Mouse (Mus musculus): ENCODE measurements at regions not wholly inside any gene's neighbourhood (a gene's known extent, or its start where the extent isn't known, plus 50 kb on each side); places are given as distances from the start of the nearest gene placed in this dataset.
A peak's percentile ranks its signal among the peaks of the same experiment; 100 is the strongest.

- no peak for DNase-seq
Measured at GRCm38 (mm10) chr3:144323524-144323923, 118.5 kb upstream of the Lmo4 start.

GRCm38 (mm10) chr3:144319468-144320205, 114.6 kb upstream of the Lmo4 start:
- no peak for DNase-seq

- DNase-seq = peak; percentile 42
Measured at GRCm38 (mm10) chr3:144318761-144319467, 113.9 kb upstream of the Lmo4 start.

- no peak for DNase-seq
Measured at GRCm38 (mm10) chr3:144310748-144311147, 105.7 kb upstream of the Lmo4 start.

DNA sequence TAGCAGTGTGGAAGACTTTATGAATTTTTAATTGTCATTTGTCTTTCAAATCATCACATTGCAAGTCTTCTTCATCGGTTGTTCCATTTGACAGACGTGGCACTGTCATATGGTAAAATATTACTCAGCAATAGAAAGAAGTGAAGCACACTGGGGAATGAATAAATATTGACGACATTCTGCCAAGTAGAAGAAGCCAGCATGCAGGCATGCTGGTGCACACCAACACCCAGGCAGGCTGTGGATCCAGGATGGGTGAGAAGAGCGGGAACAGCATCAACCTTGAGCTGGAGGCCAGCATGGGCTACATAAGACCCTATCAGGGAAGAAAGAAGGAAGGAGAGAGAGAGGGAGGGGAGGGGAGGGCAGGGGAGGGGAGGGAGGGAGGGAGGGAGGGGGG, 103.6 kb upstream of the Lmo4 start:
- peak; percentile 28 for DNase-seq

DNA sequence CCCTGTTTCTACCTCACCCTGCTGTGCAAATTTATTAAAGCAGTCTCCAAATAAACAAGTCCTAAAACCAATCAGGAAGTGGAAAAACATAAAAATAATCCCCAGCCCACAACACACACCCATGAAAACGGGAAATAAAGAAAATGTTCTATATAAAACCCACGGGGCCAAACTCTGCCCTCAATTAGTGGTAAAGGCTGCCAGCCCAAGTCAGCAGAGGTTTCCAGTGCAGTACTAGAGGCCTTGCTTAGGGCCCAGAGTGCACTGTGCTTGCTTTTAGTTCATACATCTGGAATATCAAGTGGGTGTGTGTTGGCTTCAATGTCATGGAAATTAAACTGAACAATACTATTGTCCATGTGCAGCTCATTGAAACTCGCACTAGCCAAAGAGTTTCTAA, 102.5 kb upstream of the Lmo4 start:
- DNase-seq = no peak

DNA sequence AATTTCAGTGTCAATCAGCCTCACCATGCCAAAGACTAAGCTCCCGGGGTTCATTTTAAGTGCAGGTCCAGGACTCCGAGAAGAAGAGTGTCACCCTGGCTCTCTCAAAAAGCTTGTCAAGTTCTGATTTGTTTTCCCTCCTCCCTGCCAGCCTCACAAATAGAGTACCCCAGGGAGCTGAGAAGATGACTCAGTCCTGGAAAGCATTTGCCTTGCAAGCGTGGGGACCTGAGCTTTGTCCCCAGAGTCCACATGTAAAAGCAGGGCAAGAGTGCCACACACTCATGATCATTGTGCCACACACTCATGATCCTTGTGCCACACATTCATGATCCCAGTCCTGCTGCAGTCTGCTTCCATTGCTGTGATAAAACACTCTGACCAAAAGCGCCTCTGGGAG, 100.4 kb upstream of the Lmo4 start:
- DNase-seq = no peak

GRCm38 (mm10) chr3:144304924-144305323, 99.9 kb upstream of the Lmo4 start:
- no peak for DNase-seq

DNA sequence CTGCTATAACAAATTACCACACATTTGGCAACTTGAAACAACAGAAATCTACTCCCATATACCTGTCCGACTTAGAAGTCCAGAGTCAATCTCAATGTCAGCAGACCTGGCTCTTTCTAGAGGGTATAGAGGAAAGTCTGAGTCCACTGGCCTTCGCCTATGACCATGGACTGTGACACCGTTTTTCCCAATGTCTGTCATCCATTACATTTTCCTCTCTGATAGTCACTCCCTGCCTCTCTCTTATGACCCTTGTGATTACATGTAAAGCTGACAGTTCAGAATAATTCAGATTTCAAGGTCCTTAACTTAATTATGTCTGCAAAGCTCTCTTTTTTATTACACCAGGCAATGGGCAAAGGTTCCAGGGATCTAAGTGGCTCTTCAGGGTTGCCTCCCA, 97.6 kb upstream of the Lmo4 start:
- no peak for DNase-seq

DNA sequence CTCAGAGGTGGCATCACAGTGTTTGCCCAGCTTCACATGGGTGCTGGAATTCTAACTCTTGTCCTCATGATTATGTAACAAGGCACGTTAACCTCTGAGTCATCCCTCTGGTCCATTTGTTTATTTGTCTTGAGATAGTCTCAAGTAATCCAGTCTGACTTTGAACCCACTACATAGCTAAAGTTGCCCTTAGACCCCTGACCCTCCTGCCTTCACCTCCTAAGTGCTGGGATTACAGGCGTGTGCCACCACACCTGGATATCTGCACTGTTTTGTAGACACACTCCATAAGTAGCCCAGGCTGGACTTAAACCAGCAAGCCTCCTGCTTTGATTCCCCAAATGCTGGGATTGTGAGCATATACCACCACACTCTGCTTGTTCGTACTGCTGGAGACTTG, 96.0 kb upstream of the Lmo4 start:
- no peak for DNase-seq

DNA sequence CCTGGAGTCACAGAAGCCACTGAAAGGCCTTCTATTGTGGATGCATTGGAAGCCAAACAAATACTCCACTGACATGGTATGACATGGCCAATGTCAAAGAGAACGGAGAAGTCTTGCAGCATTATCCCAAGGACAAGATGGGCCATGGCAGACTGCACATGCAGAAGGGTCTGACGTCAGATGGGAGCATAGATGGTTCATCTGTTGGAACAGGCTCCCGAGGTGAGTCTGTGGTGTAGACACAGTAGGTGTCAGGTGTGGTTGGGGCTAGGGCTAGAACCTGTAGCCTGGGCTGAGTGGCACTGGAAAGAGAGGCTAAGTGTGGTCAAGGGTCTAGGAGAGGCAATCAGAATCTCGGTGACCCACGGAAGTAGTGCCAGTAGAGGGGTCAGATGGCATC, 94.2 kb upstream of the Lmo4 start:
- no peak for DNase-seq

DNA sequence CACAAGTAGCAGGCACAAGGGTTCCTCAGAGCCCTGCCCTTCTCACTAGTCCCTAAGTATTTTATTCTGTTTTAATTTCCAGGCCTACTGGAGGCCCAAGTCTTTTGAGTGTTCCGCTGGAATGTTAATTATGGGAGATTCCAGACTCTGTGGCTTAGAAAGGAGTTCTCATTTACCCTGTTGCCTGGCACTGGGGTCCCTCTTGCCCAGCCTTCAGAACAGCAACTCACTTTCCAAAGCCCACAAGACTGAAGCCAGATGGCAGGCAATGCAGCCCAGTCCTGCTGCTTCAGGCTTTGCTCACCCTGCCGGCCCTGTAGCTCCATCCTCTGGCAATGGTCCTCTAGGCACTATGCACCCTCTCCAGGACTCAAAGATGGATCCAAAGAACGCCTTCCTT, 84.5 kb upstream of the Lmo4 start:
- peak; percentile 50 for DNase-seq

GRCm38 (mm10) chr3:144286100-144286499, 81.1 kb upstream of the Lmo4 start:
- DNase-seq = no peak

- DNase-seq = no peak
Measured at GRCm38 (mm10) chr3:144284326-144284725, 79.3 kb upstream of the Lmo4 start.

DNA sequence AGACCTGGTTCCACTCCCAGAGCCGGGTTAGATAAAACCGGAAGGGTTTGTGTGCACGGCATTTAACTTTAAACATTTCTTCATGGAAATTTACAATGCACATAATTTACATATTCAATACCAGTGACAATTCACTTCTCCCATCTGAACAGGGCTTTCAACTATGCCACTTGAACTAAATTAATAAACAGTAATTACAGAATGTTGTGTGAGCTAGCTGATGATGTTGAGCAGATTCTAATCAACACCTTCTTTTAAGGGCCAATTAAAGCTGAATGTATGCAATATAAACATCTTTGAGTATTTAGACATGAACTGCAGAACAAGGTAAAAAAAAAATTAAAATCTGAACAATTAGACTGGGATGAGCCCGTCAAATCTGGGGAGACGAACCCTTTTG, 68.1 kb upstream of the Lmo4 start:
- DNase-seq = no peak

- DNase-seq = no peak
Measured at GRCm38 (mm10) chr3:144270206-144270605, 65.2 kb upstream of the Lmo4 start.

DNA sequence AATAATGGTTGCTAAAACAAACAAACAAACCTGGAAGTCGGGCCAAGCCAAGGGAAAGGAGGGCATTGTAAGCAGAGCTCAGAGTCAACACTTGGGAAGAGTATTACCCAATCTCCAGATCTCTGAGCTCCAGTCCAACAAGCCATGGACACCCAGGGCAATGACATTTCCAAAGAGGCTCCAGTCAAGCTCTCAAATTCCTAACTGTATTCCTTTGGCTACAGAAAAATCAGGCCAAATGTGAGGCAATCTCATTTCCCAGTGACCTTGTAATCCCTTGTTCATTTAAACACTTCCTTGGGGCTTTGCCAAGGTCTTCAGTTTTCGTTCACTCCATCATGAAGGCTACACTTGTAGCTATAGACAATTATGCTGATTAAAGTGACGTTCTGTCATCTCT, 59.5 kb upstream of the Lmo4 start:
- no peak for DNase-seq

DNA sequence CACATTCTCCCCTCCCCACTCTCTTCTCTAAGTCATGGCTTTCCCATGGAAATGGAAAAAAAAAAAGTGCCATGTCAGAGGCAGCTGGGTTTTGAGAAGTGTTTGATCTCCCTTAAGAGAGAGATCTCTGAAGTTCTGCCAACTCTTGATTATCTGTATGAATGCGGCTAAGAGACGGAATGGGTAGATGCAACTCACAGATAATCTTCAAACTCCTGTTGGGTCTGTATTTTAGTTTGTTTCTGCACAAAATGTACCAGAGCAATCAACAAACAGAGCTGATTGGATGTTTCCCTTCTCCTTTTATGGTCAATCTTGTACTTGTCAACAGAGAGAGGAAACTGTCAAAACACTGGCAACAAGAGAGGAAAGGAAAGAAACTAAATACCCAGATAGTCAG, 55.9 kb upstream of the Lmo4 start:
- no peak for DNase-seq

DNA sequence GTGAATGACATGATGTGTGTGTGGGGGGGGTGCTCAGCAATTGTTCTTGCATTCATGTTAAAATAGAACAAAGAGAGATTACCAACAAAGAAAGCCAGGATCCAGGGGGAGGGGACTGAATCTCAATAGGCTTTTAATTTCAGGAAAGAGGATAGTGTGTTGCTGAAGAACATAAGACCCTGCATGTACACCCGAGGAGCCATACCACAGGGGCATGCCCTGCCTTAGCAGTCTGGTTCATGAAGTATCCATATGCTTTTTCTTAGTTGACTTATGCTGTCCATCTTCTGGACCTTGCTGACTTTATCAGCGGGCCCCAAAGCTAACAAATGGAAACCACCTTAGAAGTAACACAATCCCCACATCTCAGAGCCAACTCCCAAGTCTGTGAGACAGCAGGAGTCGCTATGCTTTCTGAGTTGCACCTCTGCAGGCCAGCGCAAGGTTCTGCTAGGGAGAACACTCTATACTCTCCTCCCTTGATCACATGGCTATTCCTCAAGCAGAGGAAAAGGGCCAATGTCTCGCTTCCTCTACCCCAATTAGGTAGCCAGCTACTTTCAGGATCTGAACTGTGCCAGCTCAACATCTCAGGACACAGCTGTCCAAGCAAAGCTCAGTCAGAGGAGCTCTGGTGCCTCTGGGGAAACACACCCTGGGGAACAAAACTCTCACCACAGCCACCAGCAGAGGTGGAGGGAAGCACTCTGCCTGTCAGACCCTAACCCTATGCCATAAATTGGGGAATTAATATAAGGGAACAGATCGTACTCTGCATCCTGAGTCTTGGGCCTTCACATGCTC, 52.9 kb upstream of the Lmo4 start:
- DNase-seq = no peak

GRCm38 (mm10) chr3:144257196-144257595, 52.2 kb upstream of the Lmo4 start:
- DNase-seq = no peak

GRCm38 (mm10) chr3:144255596-144256550, 50.9 kb upstream of the Lmo4 start:
- DNase-seq = no peak

All from layer of hippocampus, adult 9-11 months (tissue).